In genomic region chr1:82328033-82328775, GRCm38 (mm10) we compare ENCODE assay signal across 28 mouse cellular contexts. TPM values are rescaled to one million over a fixed set of nuclear protein-coding genes. Genes with fewer than 3 reads are reported as not detected.
DNase-seq lines count a peak whose midpoint lies in the region; ATAC-seq and TF ChIP-seq lines count a peak whose summit lies in the region.
"Had no signal": no experiment of that assay in that cellular context is flagged by ENCODE, and none has a peak within 500 bp of the region (broad histone marks: within the 10 kb centered on the region; RNA-seq: fewer than 3 reads in every experiment).

No protein-coding gene starts in this region.

- no peak overlapping the region for H3K4me3 ChIP-seq in heart, embryonic 12.5 days
- H3K4me3 ChIP-seq in MEL (ENCODE audit: control insufficient read depth in 1 of 2, insufficient read depth in 1 of 2, low read depth in 2 of 2, low read length in 2 of 2), result no peak overlapping the region
- H3K4me3 ChIP-seq in liver, embryonic 13.5 days (replicated peaks), result no peak overlapping the region
- H3K4me3 ChIP-seq in lung, adult 2 months (replicated peaks; ENCODE audit: extremely low read depth, low read depth, low read length), result no peak overlapping the region
- no peak overlapping the region for H3K4me3 ChIP-seq in forebrain, embryonic 12.5 days (replicated peaks)
- no peak overlapping the region for H3K4me3 ChIP-seq in forebrain, embryonic 11.5 days (ENCODE audit: low read depth, low read length)
- H3K4me3 ChIP-seq: embryonic facial prominence, embryonic 12.5 days; embryonic facial prominence, embryonic 15.5 days; forebrain, embryonic 13.5 days; heart, embryonic 10.5 days; heart, embryonic 15.5 days had no signal

- TF ChIP-seq RAD21 in MEL (IDR thresholded peaks at IDR 0.05; ENCODE audit: low read depth, low read length), result no peak

- 85% methylated on average over 7 of the region's 7 CpGs for WGBS in heart, embryonic 12.5 days
- 82% methylated on average over 7 of the region's 7 CpGs for WGBS in liver, embryonic 13.5 days (ENCODE audit: insufficient replicate concordance)
- 95% methylated on average over 7 of the region's 7 CpGs for WGBS in lung, adult 2 months
- 91% methylated on average over 7 of the region's 7 CpGs for WGBS in forebrain, embryonic 12.5 days
- 93% methylated on average over 7 of the region's 7 CpGs for WGBS in forebrain, embryonic 11.5 days

- no peaks in the 10 kb centered on the region for H3K27me3 ChIP-seq in heart, embryonic 12.5 days (replicated peaks)
- no peaks in the 10 kb centered on the region for H3K27me3 ChIP-seq in MEL (ENCODE audit: control insufficient read depth in 1 of 2, insufficient read depth in 2 of 2, low read length in 2 of 2)
- H3K27me3 ChIP-seq in liver, embryonic 13.5 days, result no peaks in the 10 kb centered on the region
- no peaks in the 10 kb centered on the region for H3K27me3 ChIP-seq in forebrain, embryonic 12.5 days
- H3K27me3 ChIP-seq in forebrain, embryonic 11.5 days (ENCODE audit: control insufficient read depth, insufficient read depth, low read length), result no peaks in the 10 kb centered on the region
- H3K27me3 ChIP-seq: embryonic facial prominence, embryonic 12.5 days; embryonic facial prominence, embryonic 15.5 days; forebrain, embryonic 13.5 days; heart, embryonic 15.5 days; Patski had no signal

- no peak for TF ChIP-seq EP300 in MEL (IDR thresholded peaks at IDR 0.05; ENCODE audit: low read depth in 1 of 2, low read length in 2 of 2)

- H3K4me1 ChIP-seq in heart, embryonic 12.5 days (replicated peaks), result 0 out of 2 replicates have a peak, but pooled peaks cover 4% of the 10 kb centered on the region
- no peaks in the 10 kb centered on the region for H3K4me1 ChIP-seq in MEL (ENCODE audit: control insufficient read depth in 1 of 2, insufficient read depth in 2 of 2, low read length in 2 of 2)
- peaks cover 13% of the 10 kb centered on the region; the same call in 1 of the 2 replicates for H3K4me1 ChIP-seq in liver, embryonic 13.5 days (replicated peaks)
- H3K4me1 ChIP-seq in lung, adult 2 months (ENCODE audit: control insufficient read depth, insufficient read depth, low read length), result no peaks in the 10 kb centered on the region; the same call in 1 of the 2 replicates
- peaks cover 29% of the 10 kb centered on the region for H3K4me1 ChIP-seq in forebrain, embryonic 12.5 days
- H3K4me1 ChIP-seq in forebrain, embryonic 11.5 days (replicated peaks; ENCODE audit: control insufficient read depth, insufficient read depth, low read length), result peaks cover 6% of the 10 kb centered on the region
- H3K4me1 ChIP-seq: embryonic facial prominence, embryonic 12.5 days; embryonic facial prominence, embryonic 15.5 days; heart, embryonic 10.5 days; heart, embryonic 15.5 days had no signal

- TF ChIP-seq POLR2A in MEL (IDR thresholded peaks at IDR 0.05; ENCODE audit: control insufficient read depth in 1 of 2, insufficient read depth in 1 of 2, low read depth in 1 of 2, low read length in 2 of 2, poor library complexity in 1 of 2), result no peak
- no peak for TF ChIP-seq POLR2A in lung, adult 2 months (IDR thresholded peaks at IDR 0.05; ENCODE audit: borderline replicate concordance, extremely low read depth, low read depth, low read length)

- no peak for DNase-seq in heart, adult 18-20 months
- DNase-seq in 416B (ENCODE audit: low read depth) (peak; percentile 26), MEL (ENCODE audit: low read depth, low spot score) (peak; percentile 13)
- DNase-seq in liver, embryonic 13.5 days, result no peak
- DNase-seq in lung, adult 2 months, result no peak
- DNase-seq in forebrain, embryonic 11.5 days (ENCODE audit: low spot score), result no peak
- DNase-seq: adrenal gland, postnatal 10 days; adrenal gland, postnatal 36 days; cerebellum, adult 18-20 months; cerebellum, adult 9-10 months; cerebellum, postnatal 14 days; gastrocnemius, postnatal 10 days; gastrocnemius, postnatal 36 days; heart, postnatal 10 days; heart, postnatal 4 days had no signal

- TF ChIP-seq CTCF in MEL (IDR thresholded peaks at IDR 0.05 in 2 of 3, conservative IDR thresholded peaks at IDR 0.05 in 1 of 3; ENCODE audit: control insufficient read depth in 1 of 3, insufficient read depth in 1 of 3, low read depth in 2 of 3, low read length in 3 of 3, poor library complexity in 1 of 3, severe bottlenecking in 1 of 3), result no peak
- no peak for TF ChIP-seq CTCF in lung, adult 2 months (IDR thresholded peaks at IDR 0.05; ENCODE audit: insufficient read depth, low read length)

- H3K4me2 ChIP-seq in heart, embryonic 12.5 days, result no peak overlapping the region
- no peak overlapping the region for H3K4me2 ChIP-seq in liver, embryonic 13.5 days
- H3K4me2 ChIP-seq in forebrain, embryonic 12.5 days, result no peak overlapping the region
- no peak overlapping the region for H3K4me2 ChIP-seq in forebrain, embryonic 11.5 days (ENCODE audit: low read depth, low read length, severe bottlenecking)
- H3K4me2 ChIP-seq: embryonic facial prominence, embryonic 12.5 days; embryonic facial prominence, embryonic 15.5 days; forebrain, embryonic 13.5 days; heart, embryonic 15.5 days; hindbrain, embryonic 14.5 days had no signal

- H3K27ac ChIP-seq in heart, embryonic 12.5 days (ENCODE audit: poor library complexity, severe bottlenecking), result no peak overlapping the region
- H3K27ac ChIP-seq in MEL (ENCODE audit: control insufficient read depth, low read depth, low read length), result no peak overlapping the region
- no peak overlapping the region for H3K27ac ChIP-seq in liver, embryonic 13.5 days
- no peak overlapping the region for H3K27ac ChIP-seq in forebrain, embryonic 12.5 days
- H3K27ac ChIP-seq in forebrain, embryonic 11.5 days (ENCODE audit: low read depth, low read length), result no peak overlapping the region
- H3K27ac ChIP-seq: embryonic facial prominence, embryonic 12.5 days; embryonic facial prominence, embryonic 15.5 days; forebrain, embryonic 13.5 days; heart, embryonic 10.5 days; heart, embryonic 15.5 days; hindbrain, embryonic 14.5 days; hindbrain, postnatal 0 days had no signal

- peaks cover 2% of the 10 kb centered on the region for H3K79me2 ChIP-seq in MEL (ENCODE audit: control insufficient read depth, insufficient read depth, low read length, poor library complexity)

- no peak overlapping the region for H3K9ac ChIP-seq in heart, embryonic 12.5 days
- no peak overlapping the region for H3K9ac ChIP-seq in MEL (ENCODE audit: control insufficient read depth, low read depth, low read length, poor library complexity, severe bottlenecking)
- no peak overlapping the region for H3K9ac ChIP-seq in liver, embryonic 13.5 days
- no peak overlapping the region for H3K9ac ChIP-seq in forebrain, embryonic 12.5 days
- no peak overlapping the region for H3K9ac ChIP-seq in forebrain, embryonic 11.5 days (ENCODE audit: low read length)
- H3K9ac ChIP-seq: embryonic facial prominence, embryonic 12.5 days; embryonic facial prominence, embryonic 15.5 days; forebrain, embryonic 13.5 days; heart, embryonic 15.5 days; hindbrain, embryonic 14.5 days had no signal

- no peaks in the 10 kb centered on the region for H3K9me3 ChIP-seq in heart, embryonic 12.5 days (replicated peaks)
- H3K9me3 ChIP-seq in MEL (replicated peaks; ENCODE audit: insufficient read depth, low read length), result no peaks in the 10 kb centered on the region
- H3K9me3 ChIP-seq in liver, embryonic 13.5 days (replicated peaks), result no peaks in the 10 kb centered on the region
- H3K9me3 ChIP-seq in forebrain, embryonic 12.5 days, result no peaks in the 10 kb centered on the region
- no peaks in the 10 kb centered on the region for H3K9me3 ChIP-seq in forebrain, embryonic 11.5 days (ENCODE audit: control insufficient read depth, low read length)
- H3K9me3 ChIP-seq: embryonic facial prominence, embryonic 12.5 days; embryonic facial prominence, embryonic 15.5 days; forebrain, embryonic 13.5 days; heart, embryonic 10.5 days; heart, embryonic 15.5 days had no signal

- ATAC-seq in heart, embryonic 12.5 days (ENCODE audit: insufficient number of reproducible peaks, low FRiP score), result peak; percentile 88
- ATAC-seq in liver, embryonic 13.5 days (ENCODE audit: low read depth), result peak; percentile 62; the same call in 1 of the 2 replicates
- no peak for ATAC-seq in forebrain, embryonic 12.5 days (ENCODE audit: low FRiP score)
- ATAC-seq in forebrain, embryonic 11.5 days (replicated peaks; ENCODE audit: low FRiP score), result no peak
- ATAC-seq: forebrain, embryonic 13.5 days; forebrain, embryonic 16.5 days; hindbrain, postnatal 0 days; inflammation-experienced regulatory T-cells, adult 6 months; Patski had no signal

- H3K36me3 ChIP-seq in heart, embryonic 12.5 days, result no peaks in the 10 kb centered on the region
- no peaks in the 10 kb centered on the region for H3K36me3 ChIP-seq in MEL (ENCODE audit: control insufficient read depth in 1 of 2, insufficient read depth in 2 of 2, low read length in 2 of 2)
- H3K36me3 ChIP-seq in liver, embryonic 13.5 days, result no peaks in the 10 kb centered on the region
- H3K36me3 ChIP-seq in forebrain, embryonic 12.5 days (replicated peaks), result no peaks in the 10 kb centered on the region
- H3K36me3 ChIP-seq in forebrain, embryonic 11.5 days (ENCODE audit: control insufficient read depth, insufficient read depth, low read length), result no peaks in the 10 kb centered on the region
- H3K36me3 ChIP-seq: embryonic facial prominence, embryonic 12.5 days; embryonic facial prominence, embryonic 15.5 days; heart, embryonic 10.5 days; heart, embryonic 15.5 days had no signal

RNA-seq across cellular contexts. Expression of gene Rhbdd1, which starts 12.0 kb away (rescaled TPM):
- polyA plus RNA-seq in heart, embryonic 12.5 days (2016; fragmentation: Nextera tagmentation; extraction: Ambion mirVana), result 11.5 and 11.9 TPM in 2 replicates
- total RNA-seq in heart, adult 18-20 months (2021), result 10 to 100 TPM in 1 of 2 experiments, 1 to 10 TPM in 1; 9.0 to 11.9 TPM
- 7.5 and 9.5 TPM in 2 replicates for total RNA-seq in MEL (2012; rRNA removed)
- polyA plus RNA-seq in MEL (2012; ENCODE audit: insufficient read depth in 1 of 2, insufficient read length in 2 of 2, low read depth in 1 of 2, low replicate concordance in 2 of 2, missing spikeins in 1 of 2), result 10 to 100 TPM in 1 of 2 experiments, not detected in 1; 10.4 TPM
- 8.6 and 10.3 TPM in 2 replicates for polyA plus RNA-seq in liver, embryonic 13.5 days (2015; fragmentation: Nextera tagmentation; extraction: Ambion mirVana)
- polyA plus RNA-seq in lung, adult 2 months (2012; rRNA removed), result 13.5 and 16.3 TPM in 2 replicates
- 8.9 and 10.4 TPM in 2 replicates for polyA plus RNA-seq in forebrain, embryonic 12.5 days (2016; fragmentation: Nextera tagmentation; extraction: Ambion mirVana)
- 6.3 and 7.5 TPM in 2 replicates for polyA plus RNA-seq in forebrain, embryonic 11.5 days (2014; fragmentation: Nextera tagmentation; extraction: Ambion mirVana)

RNA-seq across cellular contexts. Expression of gene Irs1, which starts 37.0 kb away (rescaled TPM):
- polyA plus RNA-seq in heart, embryonic 12.5 days (2016; fragmentation: Nextera tagmentation; extraction: Ambion mirVana), result 17.5 and 18.7 TPM in 2 replicates
- total RNA-seq in heart, adult 18-20 months (2021), result 10 to 100 TPM; 29.1 to 43.5 TPM
- not detected in 2 replicates for total RNA-seq in MEL (2012; rRNA removed)
- not detected for polyA plus RNA-seq in MEL (2012; ENCODE audit: insufficient read depth in 1 of 2, insufficient read length in 2 of 2, low read depth in 1 of 2, low replicate concordance in 2 of 2, missing spikeins in 1 of 2)
- polyA plus RNA-seq in liver, embryonic 13.5 days (2015; fragmentation: Nextera tagmentation; extraction: Ambion mirVana), result 0.75 and 0.96 TPM in 2 replicates
- 9.6 and 11.1 TPM in 2 replicates for polyA plus RNA-seq in lung, adult 2 months (2012; rRNA removed)
- polyA plus RNA-seq in forebrain, embryonic 12.5 days (2016; fragmentation: Nextera tagmentation; extraction: Ambion mirVana), result 17.8 and 18.3 TPM in 2 replicates
- polyA plus RNA-seq in forebrain, embryonic 11.5 days (2014; fragmentation: Nextera tagmentation; extraction: Ambion mirVana), result 14.2 and 17.5 TPM in 2 replicates
- total RNA-seq: granulocyte monocyte progenitor cell, adult 5-6 weeks had no signal
- polyA plus RNA-seq: inflammation-experienced regulatory T-cells, adult 6 months had no signal

Comparison
In these comparisons a context has a peak if more than half of its experiments do, and no peak if none do; other contexts are left out.
1. ATAC-seq: peak in heart, embryonic 12.5 days (single experiment) and liver, embryonic 13.5 days (single experiment); none in forebrain, embryonic 12.5 days (single experiment) and forebrain, embryonic 11.5 days (single experiment).
2. DNase-seq: peak in 416B (single experiment) and MEL (single experiment); none in heart, adult 18-20 months (0 of 2), liver, embryonic 13.5 days (single experiment), lung, adult 2 months (single experiment) and forebrain, embryonic 11.5 days (single experiment).